Mouse (Mus musculus) cerebellum, adult 2 months (tissue): Measurements from ENCODE around the gene Npm3.

Experiments used
- CTCF ChIP-seq: fragments of 200-500 bp; IDR thresholded peaks from 2 replicates; pipeline ENCODE4 v1.5.1; 2011; ENCODE audit warnings: low read depth, mild to moderate bottlenecking, control low read depth, low read length, moderate library complexity, borderline replicate concordance; ENCODE audit not compliant: insufficient read depth
- POLR2A ChIP-seq: fragments of 200-500 bp; IDR thresholded peaks from 2 replicates; pipeline ENCODE4 v1.6.1; 2011; ENCODE audit warnings: low read length, control low read depth, borderline replicate concordance; ENCODE audit not compliant: insufficient read depth

GRCm38 (mm10) chr19:45789888-45790874 lies 40.8 kb upstream of the Npm3 start:
- TF ChIP-seq CTCF (no peak), POLR2A (no peak)
